Mouse (Mus musculus) cerebellum, postnatal 4 days (tissue): ENCODE data around the gene Ccr4.

Experiments
- DNase-seq, 2 experiments: peaks; one replicate each; pipeline ENCODE4 v3.0.0; 2022; ENCODE audit warnings: low spot score in 2 of 2, mixed read lengths in 1 of 2

The Ccr4 gene

DNA sequence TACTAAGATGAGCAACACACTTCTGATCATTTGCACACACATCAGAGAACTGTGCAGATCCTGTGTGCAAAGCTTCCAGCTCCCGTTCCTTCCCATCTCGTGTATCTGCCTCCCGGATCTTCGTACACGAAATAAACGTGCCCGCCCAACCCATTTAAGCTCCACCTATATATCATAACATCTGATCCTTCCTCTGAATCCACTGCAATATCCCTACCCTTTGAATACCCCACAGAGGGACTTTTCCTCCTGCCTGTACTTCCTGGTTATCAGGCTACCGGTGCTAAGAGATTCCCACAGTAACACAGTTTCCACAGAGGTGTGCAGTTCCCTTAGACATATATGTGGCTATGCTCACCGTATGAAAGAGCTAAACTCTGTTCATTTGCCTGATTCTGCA, at the start of gene Ccr4:
Ccr4 (minus strand) TSS at position 101 of the 400 bp plus-strand sequence.
- DNase-seq, result no peak

DNA sequence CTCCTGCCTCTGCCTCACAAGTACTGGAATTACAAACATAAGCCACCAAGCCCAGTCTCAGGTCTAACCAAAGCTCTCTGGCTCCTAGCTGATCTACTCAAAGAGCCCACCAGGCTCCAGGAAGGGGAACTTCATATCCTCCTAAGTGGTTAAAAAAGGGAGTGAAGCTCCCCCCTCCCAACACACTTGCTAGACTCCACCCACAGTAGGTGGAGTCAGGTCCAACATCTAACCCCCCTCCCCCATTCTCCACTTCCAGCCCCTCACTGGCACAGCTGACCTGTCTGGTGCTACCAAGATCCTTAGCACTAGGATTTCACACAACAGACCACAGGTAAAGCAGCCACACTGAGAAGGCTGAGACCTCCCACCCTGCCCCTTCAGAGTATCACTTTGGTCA, 49.1 kb upstream of the Ccr4 start:
- DNase-seq, result no peak

DNA sequence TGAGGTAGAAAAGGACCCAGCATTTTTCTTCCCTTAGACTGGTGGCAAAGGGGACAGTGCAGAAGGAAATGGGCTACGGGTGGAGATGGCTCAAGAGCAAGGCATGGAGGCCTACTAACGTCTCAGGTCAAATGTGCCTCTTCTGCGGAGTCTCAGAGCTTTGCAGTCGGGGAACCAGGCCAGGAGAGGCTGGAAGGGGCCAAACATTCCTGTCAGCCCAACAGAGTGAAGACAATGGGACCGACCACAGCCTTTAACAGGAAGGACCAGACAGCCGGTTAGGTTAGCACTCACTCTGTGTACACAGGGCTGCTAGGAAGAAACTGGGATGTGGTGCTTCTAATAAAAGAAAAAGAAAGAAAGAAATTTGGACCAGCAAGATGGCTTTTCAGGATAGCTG, 45.3 kb upstream of the Ccr4 start:
- DNase-seq, result no peak

DNA sequence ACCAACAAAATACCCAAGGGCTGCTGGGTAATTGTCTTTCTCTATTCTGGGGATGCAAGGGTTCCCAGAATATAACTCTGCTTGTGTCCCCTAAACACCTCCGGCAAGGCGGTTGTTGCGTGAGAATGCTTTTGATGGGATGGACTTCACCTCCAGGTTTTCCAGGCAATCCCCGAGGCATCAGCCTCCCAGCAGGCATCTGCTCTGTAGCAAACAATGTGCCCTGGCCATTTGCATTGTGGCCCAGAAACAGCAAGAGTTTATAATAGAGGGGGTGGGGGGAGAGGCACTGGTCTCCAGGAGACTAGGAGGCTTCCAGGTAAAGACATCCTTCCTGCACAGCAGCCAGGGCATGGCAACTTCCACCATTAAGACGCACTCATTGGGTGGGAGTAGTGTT, 44.4 kb upstream of the Ccr4 start:
- no peak for DNase-seq

DNA sequence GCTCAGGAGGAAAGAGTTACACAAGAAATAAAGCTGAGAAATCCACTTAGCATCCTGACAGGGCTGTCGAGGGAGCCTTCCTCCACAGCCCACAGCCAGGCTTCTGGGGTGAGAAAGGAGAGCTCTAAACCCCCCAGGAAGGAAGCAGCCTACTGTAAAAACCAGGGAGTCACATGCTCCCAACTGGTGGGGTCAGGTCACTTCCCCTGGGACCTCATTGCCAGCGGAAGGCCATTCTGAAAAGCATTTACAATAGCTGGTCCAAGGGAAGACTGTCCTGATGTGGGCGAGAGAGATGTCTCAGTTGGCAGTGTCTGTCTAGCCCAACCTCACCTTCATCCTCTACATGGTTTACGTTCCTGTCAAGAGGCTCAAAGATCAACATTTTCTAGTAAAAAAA, 43.8 kb upstream of the Ccr4 start:
- DNase-seq, result no peak

DNA sequence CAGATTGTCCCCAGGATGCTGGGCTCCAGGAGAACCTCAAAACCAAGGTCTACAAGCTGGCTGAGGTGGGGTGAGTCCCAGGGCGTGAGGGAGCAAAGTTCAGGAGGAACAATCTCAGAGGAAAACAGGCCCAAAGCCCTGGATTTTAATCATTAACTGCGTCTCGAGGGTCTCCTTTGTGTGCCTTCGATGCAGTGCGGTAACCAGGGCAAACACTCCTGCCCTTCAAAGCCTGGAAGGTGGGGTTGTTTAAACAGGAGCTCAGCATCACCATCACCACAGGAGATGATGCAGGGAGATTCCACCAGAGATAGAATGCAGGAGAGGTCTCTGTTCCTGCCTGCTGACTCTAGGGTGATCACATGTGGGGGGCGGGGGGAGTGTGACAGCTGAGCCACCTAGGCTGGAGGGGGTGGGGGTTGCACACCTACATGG, 42.9 kb upstream of the Ccr4 start:
- no peak for DNase-seq

DNA sequence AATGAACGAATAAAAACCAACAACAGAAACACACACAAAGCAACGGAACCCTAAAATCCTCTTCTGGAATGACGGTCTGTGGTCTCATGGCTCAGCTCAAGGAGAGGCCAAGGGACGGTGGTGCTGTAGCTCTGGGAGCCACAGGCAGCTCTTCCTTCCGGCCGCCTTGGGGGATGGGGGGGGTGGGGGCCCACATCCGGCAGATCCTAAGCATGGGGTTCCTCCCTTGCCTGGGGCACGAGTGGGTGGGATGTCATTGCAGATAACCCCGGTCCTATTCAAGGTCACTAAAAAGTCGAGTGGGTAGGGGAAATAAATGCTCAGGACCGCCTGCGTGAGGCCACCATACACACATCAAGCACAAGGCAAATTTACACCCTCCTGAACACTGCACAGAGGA, 42.0 kb upstream of the Ccr4 start:
- no peak for DNase-seq

DNA sequence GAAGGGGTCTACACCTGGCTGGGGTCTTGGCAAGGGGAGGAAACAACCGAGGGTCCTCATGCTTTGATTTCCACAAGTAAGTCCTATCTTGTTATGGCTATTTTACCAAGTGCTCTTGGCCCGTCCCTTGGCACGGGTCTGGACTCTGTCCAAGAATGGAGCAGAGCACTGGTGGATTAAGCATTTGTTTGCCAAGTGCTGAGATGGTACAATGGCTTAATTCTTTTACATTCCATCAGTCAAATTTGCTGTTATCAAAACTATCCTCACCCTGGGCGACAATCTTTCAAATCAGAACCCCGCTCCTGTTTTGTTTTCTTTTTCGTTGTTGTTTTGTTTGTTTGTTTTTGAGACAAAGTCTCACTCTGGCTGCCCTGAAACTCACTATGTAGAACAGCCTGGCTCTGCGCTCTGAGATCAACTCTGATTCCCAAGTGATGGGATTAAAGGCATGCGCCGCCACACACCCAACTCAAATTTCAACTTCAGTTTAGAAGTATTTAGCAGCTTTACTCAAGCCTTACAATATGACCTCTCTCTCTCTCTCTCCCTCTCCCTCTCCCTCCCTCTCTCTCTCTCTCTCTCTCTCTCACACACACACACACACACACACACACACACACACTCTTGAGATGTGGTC, 40.2 kb upstream of the Ccr4 start:
- DNase-seq, result no peak

DNA sequence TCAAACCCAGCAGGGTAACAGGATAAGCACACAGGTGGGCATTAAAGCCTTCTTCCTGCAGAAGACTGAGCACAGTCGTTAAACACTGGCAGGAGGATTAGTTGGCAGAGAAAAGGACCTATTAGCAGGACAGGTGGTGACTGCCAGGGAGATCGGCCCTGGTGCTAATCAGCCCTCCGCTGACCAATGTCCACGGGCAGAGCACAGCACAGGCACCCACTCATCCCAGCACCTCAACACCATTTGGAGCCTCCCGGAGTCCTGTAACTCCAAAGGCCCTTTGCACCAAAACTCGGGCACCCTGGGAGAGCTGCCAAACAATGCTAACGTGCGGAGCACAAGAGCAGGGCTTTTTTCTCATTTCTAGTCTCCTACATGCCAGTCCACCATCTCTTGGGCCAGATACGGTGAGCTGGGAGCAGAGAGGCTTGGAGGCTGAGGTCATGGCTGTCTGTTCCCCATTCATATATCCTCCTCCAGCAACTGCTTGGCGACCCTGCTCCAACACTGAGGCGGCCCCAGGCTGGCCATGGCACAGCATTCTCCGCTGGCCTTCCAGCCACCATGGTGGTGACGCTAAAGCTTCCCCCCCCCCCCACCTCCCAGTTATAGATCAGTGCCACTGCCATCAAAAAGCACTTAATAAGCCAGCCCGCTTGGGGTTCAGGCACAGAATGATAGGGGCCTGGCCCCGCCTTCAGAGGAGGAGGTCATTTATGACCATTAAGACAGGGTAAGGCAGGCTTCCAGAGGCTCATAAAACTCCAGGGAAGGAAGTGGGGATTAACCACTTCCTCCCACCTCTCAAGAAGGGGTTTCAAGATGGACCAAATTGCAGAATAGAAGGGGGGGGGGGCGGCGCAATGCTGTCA, 39.4 kb upstream of the Ccr4 start:
- DNase-seq, result no peak

DNA sequence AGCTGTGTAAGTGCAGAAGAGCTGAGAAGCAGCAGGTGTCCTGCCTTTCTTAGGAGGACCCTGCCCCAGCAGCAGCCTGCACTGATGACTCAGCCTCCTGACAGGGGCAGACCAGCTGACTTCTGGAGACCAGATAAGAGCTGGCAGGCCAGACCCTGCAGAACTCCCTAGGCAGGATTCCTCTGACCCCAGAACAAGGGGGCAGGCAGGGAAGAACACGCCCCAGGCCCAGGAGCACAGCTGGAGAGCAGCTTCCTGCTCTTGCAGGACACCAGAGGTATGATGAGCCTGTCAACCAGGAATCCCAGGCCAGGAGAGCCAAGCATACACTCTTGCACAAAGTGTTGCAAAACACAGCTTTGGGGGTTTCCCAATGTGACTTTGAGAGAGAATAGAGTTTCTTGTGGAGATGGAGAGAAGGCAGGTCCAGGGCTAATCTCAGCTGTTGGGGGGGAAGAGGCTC, 36.6 kb upstream of the Ccr4 start:
- no peak for DNase-seq

DNA sequence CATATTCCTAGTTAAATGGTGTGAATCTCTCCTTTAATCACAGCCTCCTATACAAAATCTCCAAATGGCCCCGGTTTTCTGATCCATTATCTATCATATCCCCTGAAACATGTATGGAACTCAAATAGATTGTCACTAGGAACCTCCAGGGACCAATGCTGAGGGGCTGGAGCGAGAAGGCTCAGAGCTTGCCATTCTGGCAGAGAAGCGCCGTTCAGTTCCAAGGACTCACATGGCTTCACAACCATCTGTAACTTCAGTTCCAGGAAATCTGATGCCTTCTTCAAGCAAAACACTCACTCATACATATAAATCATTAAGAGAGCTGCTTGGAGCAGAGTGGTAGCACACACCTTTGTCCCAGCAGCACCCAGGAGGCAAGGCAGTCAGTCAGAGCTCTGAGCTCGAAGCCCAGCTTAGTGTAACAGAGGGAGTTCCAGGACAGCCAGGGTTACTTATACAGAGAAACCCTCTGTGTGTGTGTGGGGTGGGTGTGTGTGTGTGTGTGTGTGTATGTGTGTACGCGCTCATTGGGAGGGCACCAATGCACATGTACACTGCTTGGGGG, 34.4 kb upstream of the Ccr4 start:
- no peak for DNase-seq

DNA sequence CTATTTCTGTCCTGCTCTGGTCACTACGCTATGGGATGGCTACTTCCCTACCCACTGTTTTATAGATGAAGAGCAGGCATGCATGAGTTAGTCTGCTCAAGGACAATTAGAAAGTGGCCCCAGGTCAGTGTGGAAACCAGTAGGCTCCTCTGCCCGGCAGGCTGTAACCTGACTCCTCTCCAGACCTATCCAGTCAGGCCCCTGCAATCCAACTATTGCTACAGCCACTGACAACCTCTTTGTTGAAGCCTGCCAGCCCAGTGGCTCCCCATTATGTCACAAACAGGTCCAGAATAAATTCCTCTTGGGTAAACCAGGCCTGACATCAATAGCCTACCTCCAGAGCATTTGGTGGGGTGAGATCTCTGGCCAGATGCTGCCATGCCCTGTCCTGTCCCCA, 31.9 kb upstream of the Ccr4 start:
- no peak for DNase-seq

DNA sequence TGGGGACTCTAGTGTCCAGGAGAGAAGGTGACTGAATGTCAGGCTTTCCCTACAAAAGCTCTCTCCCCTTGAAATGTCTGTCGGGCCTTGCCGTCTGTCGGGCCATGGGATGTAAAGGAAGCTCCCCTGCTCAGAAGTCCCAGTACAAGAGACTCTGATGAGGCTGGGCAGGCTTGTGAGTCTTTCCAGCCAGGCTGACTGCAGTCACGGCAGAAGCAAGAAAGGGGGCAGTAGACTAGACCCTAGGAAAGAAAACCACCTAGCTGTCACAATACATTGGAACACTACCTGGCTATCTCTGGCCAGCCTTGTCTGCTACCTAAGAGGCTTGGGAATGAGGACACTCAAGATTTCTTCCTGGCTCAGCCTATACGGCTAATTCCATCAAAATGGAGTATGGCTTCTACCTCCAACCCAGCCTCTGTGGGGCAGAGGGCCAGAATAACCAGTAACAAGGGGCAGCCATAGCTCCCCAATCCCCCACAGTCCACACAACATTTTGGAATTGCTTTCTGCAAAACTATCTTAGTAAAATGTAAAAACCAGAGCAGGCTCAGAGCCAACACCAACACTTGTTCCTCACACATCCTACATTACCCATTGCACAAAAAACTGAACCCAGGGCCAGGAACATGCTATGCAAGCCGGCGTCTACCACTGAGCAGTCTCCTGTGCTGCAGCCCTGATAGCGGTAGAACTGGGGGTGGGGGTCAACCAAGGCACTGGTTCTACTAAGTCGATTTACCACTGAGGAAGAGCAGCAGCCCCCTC, 30.2 kb upstream of the Ccr4 start:
- no peak for DNase-seq

DNA sequence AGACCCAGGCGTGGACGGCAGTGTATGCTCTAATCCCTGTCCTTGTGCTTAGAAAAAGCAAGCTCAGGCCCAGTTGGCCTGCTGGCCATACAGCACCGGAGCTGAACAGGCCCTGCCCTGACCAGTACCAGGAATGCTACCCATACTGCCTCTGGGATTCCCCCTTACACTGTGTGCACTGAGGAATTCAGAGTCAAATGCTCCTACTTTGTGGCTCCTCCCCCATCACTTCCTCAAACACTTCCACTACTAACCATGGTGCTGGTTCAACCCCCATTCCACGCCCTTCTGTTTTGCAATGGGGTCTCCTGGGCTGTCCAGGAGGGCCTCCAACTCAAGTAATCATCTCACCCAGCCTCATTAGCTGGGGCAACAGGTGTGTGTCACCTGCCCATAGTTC, 29.1 kb upstream of the Ccr4 start:
- DNase-seq, result no peak

DNA sequence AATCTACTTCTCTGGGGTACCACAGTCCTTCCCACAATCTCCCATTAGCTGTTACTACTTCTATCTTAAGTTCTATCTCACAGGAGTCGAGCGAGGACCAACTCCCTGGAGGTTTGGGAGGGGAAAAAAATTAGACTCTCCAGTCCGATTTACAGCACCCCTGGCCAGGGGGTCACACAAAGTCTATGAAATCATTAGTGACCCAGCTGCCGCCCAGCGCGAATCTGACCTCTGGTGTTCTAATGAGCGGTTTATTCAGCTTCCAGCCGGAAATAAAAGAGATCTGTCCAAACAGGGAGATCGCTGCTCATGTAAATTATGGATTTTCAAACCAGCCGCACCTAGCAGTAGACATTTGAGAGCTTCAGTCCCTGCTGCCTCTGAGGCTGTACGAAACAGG, 26.6 kb upstream of the Ccr4 start:
- no peak for DNase-seq

DNA sequence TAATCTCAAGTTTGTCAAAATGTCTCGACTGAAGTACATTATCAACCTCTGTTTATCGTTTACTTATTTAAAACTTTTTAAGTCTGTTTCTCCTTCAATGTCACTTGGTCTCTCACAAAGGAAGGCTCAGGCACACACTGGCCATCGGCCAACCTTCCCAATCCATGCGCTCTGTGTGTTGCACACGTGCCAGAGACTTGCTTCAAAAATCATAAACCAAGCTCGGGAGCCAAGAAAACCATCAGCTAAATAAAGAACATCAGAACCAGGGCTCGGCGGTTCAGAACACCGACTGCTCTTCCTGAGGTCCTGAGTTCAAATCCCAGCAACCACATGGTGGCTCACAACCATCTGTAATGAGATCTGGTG, 23.9 kb upstream of the Ccr4 start:
- no peak for DNase-seq

DNA sequence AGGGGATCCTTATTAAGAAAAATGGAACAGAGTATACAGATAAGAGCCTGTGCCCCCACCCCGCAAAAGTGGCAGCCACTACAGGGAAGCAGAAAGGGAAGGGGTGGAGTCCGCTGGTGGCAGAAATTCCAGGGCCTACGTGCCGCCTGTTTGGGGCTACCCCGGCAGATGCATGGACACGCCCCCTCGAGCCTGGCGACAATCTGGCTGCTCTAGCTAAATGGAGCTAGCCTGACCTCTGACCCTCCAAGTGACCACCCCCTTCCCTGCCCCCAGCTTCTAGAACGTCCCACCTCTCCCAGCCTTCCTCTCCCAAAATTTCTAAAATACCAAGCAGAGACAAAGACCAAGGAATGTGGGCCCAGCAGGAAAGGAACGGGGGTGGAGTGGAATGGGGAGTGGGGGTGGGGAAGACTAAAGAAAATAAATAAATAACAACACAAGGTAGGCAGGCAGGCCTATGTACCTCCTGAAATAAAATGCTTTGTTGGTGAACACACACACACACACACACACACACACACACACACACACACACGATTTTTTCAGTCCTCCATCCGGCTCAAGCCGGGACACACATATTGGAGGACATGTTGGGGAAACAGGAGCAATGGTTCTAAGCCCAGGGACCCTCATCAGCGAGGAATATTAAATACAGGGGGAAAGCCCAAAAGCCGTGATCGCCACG, 23.4 kb upstream of the Ccr4 start:
- no peak for DNase-seq

DNA sequence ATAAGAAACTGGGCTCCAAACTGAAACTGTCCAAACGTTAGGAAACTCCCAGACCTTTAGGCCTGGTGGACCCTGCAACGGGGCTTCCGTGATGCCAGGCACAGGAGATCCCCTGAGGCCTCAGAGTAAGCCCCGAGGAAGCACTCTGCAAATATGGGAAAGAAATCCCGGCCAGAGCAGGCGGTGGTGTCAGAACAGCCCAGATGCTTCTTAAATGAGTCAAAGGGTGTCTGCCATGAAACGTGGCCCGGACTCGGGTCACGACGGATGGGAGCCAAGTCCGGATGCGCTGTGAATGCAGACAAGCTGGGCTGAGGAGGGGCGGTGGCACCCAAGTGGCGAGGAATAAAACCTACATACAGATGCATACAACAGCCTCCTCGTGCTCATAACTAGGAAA, 22.4 kb upstream of the Ccr4 start:
- peak in 1 of 2 experiments; percentile 22 for DNase-seq

DNA sequence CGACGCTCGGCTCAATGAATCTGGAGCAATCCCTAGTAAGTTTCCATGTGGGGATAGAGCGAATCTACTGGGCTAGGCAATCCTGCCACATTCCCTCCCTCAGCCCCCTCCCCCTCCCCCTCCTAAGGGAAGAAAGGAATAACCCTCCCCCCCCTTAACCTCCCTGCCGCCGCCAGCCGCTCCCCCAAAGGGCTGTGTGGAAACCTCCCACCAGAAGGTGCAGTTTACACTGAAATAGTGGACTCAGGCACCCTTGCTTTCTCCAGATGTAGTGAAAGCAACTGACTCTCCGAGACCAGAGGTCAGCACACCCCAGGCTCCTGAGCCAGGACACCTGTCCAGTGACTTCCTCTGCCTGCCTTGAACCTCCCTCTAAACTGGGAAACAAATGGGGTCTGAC, 21.9 kb upstream of the Ccr4 start:
- DNase-seq, result no peak

DNA sequence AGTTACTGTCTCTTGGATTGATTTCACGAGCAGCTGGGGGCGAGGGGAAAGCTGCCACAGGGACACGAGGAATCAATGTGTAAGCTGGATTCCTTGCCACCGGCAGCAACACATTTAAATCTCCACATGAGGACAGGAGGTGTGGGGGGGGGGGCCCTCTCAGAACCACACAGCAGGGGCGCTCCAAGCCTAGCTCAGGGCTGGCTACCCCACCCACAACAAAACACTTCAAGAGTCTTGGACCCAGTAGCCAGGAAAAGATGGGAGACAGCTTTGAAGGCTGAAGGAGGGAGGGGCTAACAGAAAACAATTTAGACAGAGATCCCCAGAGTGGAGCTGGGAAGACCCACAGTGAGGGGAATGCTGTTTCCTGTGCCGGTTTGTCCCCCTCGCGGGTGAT, 21.2 kb upstream of the Ccr4 start:
- no peak for DNase-seq

DNA sequence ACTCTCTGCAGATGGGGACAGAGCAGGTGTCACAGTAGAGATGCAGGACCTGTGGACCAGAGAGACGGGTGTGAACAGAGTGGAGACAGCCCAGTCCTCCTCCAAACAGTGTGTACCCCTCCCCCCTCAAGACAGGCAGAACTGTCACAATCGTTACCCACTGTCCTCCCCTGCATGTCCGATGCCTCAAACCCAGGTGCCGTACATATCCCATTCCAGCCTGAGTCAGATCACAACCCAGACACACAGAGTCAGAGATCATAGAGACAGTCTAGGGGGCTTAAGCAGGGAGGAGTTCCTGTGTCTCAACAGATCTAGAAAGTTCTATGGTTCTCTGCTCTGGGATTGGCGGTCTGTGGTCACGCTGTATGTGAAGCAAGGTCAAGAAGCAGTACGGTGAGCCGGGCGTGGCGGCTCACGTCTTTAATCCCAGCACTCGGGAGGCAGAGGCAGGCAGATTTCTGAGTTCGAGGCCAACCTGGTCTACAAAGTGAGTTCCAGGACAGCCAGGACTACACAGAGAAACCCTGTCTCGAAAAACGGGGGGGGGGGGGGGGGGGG, 20.4 kb upstream of the Ccr4 start:
- no peak for DNase-seq
